Comparison of ENCODE assay signal across 8 mouse cellular contexts in genomic region chr8:94986676-94987075, GRCm38 (mm10). TPM values are rescaled to one million over a fixed set of nuclear protein-coding genes. Genes with fewer than 3 reads are reported as not detected.
DNase-seq lines count a peak whose midpoint lies in the region; ATAC-seq lines count a peak whose summit lies in the region.

No protein-coding gene starts in this region.

- no peak for ATAC-seq in heart, embryonic 12.5 days (ENCODE audit: insufficient number of reproducible peaks, low FRiP score)
- peak; percentile 40 for ATAC-seq in forebrain, embryonic 12.5 days (ENCODE audit: low FRiP score)
- peak; percentile 28 for ATAC-seq in neural tube, embryonic 14.5 days (ENCODE audit: low read depth)
- no peak for ATAC-seq in activated CD4-positive, CD25-positive, alpha-beta regulatory T cell, adult 4 months

- H3K27ac ChIP-seq in heart, embryonic 12.5 days (ENCODE audit: poor library complexity, severe bottlenecking): no peak overlapping the region
- H3K27ac ChIP-seq in forebrain, embryonic 12.5 days: 0 out of 2 replicates have a peak overlapping the region, but pooled peaks have one; percentile 33
- no peak overlapping the region for H3K27ac ChIP-seq in neural tube, embryonic 14.5 days (ENCODE audit: low read depth, low read length)

- H3K4me1 ChIP-seq in heart, embryonic 12.5 days (replicated peaks): peaks cover 49% of the 10 kb centered on the region
- H3K4me1 ChIP-seq in forebrain, embryonic 12.5 days: peaks cover 56% of the 10 kb centered on the region
- peaks cover 35% of the 10 kb centered on the region for H3K4me1 ChIP-seq in neural tube, embryonic 14.5 days (ENCODE audit: control insufficient read depth, insufficient read depth, low read length)

- no peak overlapping the region for H3K9ac ChIP-seq in heart, embryonic 12.5 days
- H3K9ac ChIP-seq in forebrain, embryonic 12.5 days: peak overlapping the region; percentile 13; the same call in 1 of the 2 replicates
- no peak overlapping the region for H3K9ac ChIP-seq in neural tube, embryonic 14.5 days (replicated peaks; ENCODE audit: low read depth, low read length)

- no peak overlapping the region for H3K4me3 ChIP-seq in heart, embryonic 12.5 days
- no peak overlapping the region for H3K4me3 ChIP-seq in forebrain, embryonic 12.5 days (replicated peaks)
- no peak overlapping the region for H3K4me3 ChIP-seq in neural tube, embryonic 14.5 days (ENCODE audit: low read depth, low read length)

- H3K9me3 ChIP-seq in heart, embryonic 12.5 days (replicated peaks): no peaks in the 10 kb centered on the region
- H3K9me3 ChIP-seq in forebrain, embryonic 12.5 days: no peaks in the 10 kb centered on the region
- no peaks in the 10 kb centered on the region for H3K9me3 ChIP-seq in neural tube, embryonic 14.5 days (ENCODE audit: control insufficient read depth, low read length)

- no peak for DNase-seq in heart, adult 9 months (ENCODE audit: low spot score in 2 of 2)
- peak; percentile 45 for DNase-seq in MN1 (ENCODE audit: low spot score)
- DNase-seq in layer of hippocampus, postnatal 10 days (ENCODE audit: low spot score in 2 of 2): peak; percentile 77 to 82
- no peak for DNase-seq in urinary bladder, postnatal 10 days (ENCODE audit: low spot score)

- 53% methylated on average over 5 of the region's 5 CpGs for WGBS in heart, embryonic 12.5 days
- WGBS in forebrain, embryonic 12.5 days: 55% methylated on average over 5 of the region's 5 CpGs
- 21% methylated on average over 5 of the region's 5 CpGs for WGBS in neural tube, embryonic 14.5 days

- no peaks in the 10 kb centered on the region for H3K36me3 ChIP-seq in heart, embryonic 12.5 days
- H3K36me3 ChIP-seq in forebrain, embryonic 12.5 days (replicated peaks): no peaks in the 10 kb centered on the region
- no peaks in the 10 kb centered on the region for H3K36me3 ChIP-seq in neural tube, embryonic 14.5 days (ENCODE audit: control insufficient read depth, insufficient read depth, low read length)

- no peaks in the 10 kb centered on the region for H3K27me3 ChIP-seq in heart, embryonic 12.5 days (replicated peaks)
- no peaks in the 10 kb centered on the region for H3K27me3 ChIP-seq in forebrain, embryonic 12.5 days
- no peaks in the 10 kb centered on the region for H3K27me3 ChIP-seq in neural tube, embryonic 14.5 days (ENCODE audit: control insufficient read depth, insufficient read depth, low read length)

- H3K4me2 ChIP-seq in heart, embryonic 12.5 days: peak overlapping the region; percentile 1; the same call in 1 of the 2 replicates
- peak overlapping the region; percentile 29 for H3K4me2 ChIP-seq in forebrain, embryonic 12.5 days
- H3K4me2 ChIP-seq in neural tube, embryonic 14.5 days (ENCODE audit: low read depth, low read length): 0 out of 2 replicates have a peak overlapping the region, but pooled peaks have one; percentile 15

RNA-seq across cellular contexts. Expression of gene Adgrg1, which starts 12.1 kb away (rescaled TPM):
- 4.9 and 6.0 TPM in 2 replicates for polyA plus RNA-seq in heart, embryonic 12.5 days (2016; fragmentation: Nextera tagmentation; extraction: Ambion mirVana)
- polyA plus RNA-seq in forebrain, embryonic 12.5 days (2016; fragmentation: Nextera tagmentation; extraction: Ambion mirVana): 180 and 222 TPM in 2 replicates
- total RNA-seq in layer of hippocampus, postnatal 10 days (2021): 100 to 1,000 TPM; 160 to 164 TPM
- polyA plus RNA-seq in neural tube, embryonic 14.5 days (2014; fragmentation: Nextera tagmentation; extraction: Ambion mirVana): 93.5 and 116 TPM in 2 replicates
- 1 to 10 TPM; 1.8 to 2.8 TPM for polyA plus RNA-seq in activated CD4-positive, CD25-positive, alpha-beta regulatory T cell, adult 4 months (2017; shearing (Covaris generic))

RNA-seq across cellular contexts. Expression of gene Adgrg3, which starts 30.8 kb away (rescaled TPM):
- polyA plus RNA-seq in heart, embryonic 12.5 days (2016; fragmentation: Nextera tagmentation; extraction: Ambion mirVana): 2.7 and 3.1 TPM in 2 replicates
- polyA plus RNA-seq in forebrain, embryonic 12.5 days (2016; fragmentation: Nextera tagmentation; extraction: Ambion mirVana): 1.7 and 2.4 TPM in 2 replicates
- under 1 TPM; 0.20 to 0.48 TPM for total RNA-seq in layer of hippocampus, postnatal 10 days (2021)
- polyA plus RNA-seq in neural tube, embryonic 14.5 days (2014; fragmentation: Nextera tagmentation; extraction: Ambion mirVana): 1.1 and 2.0 TPM in 2 replicates
- under 1 TPM; 0.21 to 0.41 TPM for polyA plus RNA-seq in activated CD4-positive, CD25-positive, alpha-beta regulatory T cell, adult 4 months (2017; shearing (Covaris generic))

Comparison
In these comparisons a context has a peak if more than half of its experiments do, and no peak if none do; other contexts are left out.
1. ATAC-seq: peak in forebrain, embryonic 12.5 days (single experiment) and neural tube, embryonic 14.5 days (single experiment); none in heart, embryonic 12.5 days (single experiment) and activated CD4-positive, CD25-positive, alpha-beta regulatory T cell, adult 4 months (single experiment).
2. DNase-seq: peak in MN1 (single experiment) and layer of hippocampus, postnatal 10 days (2 of 2); none in heart, adult 9 months (0 of 2) and urinary bladder, postnatal 10 days (single experiment).
3. RNA of gene Adgrg1, which starts 12.1 kb away (polyA plus RNA-seq): 180 to 222 TPM in forebrain, embryonic 12.5 days and 93.5 to 116 TPM in neural tube, embryonic 14.5 days; 4.9 to 6.0 TPM in heart, embryonic 12.5 days and 1.8 to 2.8 TPM in activated CD4-positive, CD25-positive, alpha-beta regulatory T cell, adult 4 months; every median in the first group is over 10 times any median in the second.
4. Peak in every context shown above with its lines, with median percentiles within 50 percentile points of each other: H3K4me2 ChIP-seq.